Mouse (Mus musculus) E14TG2a.4 (cell line): ENCODE data around the gene Acad8.

ENCODE experiments used
- CTCF ChIP-seq: conservative IDR thresholded peaks from 2 replicates; pipeline ENCODE4 v1.5.1; 2014; ENCODE audit warnings: low read length
- NANOG ChIP-seq: IDR thresholded peaks from 2 replicates; pipeline ENCODE4 v1.6.1; 2014; ENCODE audit warnings: borderline replicate concordance, low read length, mixed read lengths

GRCm38 (mm10) chr9:26997501-26997900, 1.9 kb downstream of the Acad8 start:
- TF ChIP-seq CTCF (no peak), NANOG (no peak)
